Mouse (Mus musculus): ENCODE results near the gene Ifi27l2a. TPM values are rescaled to one million over a fixed set of nuclear protein-coding genes. Genes with fewer than 3 reads are reported as not detected.

Gene Ifi27l2a
- polyA plus RNA-seq, 1 experiment from 2014 or later = 13.5 TPM

DNA sequence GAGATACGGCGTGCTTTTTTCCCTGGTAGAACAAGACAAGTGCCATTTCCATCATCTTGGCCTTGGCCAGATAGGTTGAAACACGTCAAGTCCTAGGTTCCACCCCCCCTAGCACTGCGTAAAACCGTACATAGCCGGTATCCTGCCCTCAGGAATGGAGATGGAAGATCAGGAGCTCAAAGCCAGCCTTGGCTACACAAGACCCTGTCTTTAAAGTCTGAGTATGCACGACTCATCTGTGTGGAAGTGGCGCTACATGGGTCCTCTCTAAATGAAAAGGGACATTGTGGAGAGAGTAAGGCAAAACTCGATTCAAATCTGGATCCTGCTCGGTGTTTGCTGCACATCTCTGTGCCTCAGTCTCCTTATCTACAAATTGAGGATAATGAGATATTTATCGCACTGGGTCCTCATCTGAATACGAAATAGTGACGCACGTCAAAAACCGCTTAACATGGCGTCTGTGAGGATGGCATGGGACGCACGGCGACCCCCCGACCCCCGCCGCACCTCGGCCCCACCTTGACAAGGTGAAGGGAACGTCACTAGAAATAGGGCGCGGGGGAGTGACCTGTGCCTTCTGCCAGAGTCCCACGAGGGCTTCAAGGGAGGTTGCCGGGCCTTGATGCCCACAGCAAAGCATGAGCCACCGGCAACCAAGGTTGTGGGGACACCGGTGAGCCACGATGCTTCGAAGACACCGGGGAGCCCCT is 18.3 kb downstream of the Ifi27l2a start:
- Histone ChIP-seq H3K9me3 (no peaks in the 10 kb centered on the region), H3K4me2 (peak overlapping the region; percentile 79), H3K27ac (0 out of 2 replicates have a peak overlapping the region, but pooled peaks have one; percentile 11), H3K9ac (peak overlapping the region; percentile 74), H3K36me3 (peaks cover 13% of the 10 kb centered on the region; the same call in 1 of the 2 replicates), H3K4me1 (peaks cover 30% of the 10 kb centered on the region), H3K4me3 (peak overlapping the region; percentile 80), H3K27me3 (no peaks in the 10 kb centered on the region)
- ATAC-seq (ENCODE audit: borderline replicate concordance, extremely low read depth, low FRiP score, low TSS enrichment) = no peak
- 10% methylated on average over 33 of the region's 33 CpGs for WGBS

DNA sequence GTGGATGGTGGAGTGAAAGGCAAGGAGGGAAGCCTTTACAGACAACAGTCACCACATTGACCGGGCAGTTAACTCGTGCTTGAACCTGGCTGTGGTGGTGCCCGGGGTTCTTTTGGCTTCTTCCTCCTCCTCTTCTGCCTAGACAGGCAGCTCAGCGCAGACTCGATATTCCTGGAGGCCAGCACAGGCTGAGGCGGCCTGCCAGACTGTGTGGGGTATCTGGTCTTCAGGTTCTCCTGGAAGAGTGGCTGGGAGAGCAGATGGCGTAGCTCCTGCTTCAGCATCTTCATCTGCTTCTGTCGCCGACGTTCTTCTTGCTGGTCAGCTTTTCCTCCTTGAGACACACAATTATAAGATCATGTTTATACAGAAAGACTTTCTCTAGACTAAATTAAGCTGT is 35.3 kb downstream of the Ifi27l2a start:
- no peak overlapping the region for H3K4me3 ChIP-seq
- H3K9ac ChIP-seq = no peak overlapping the region
- H3K4me2 ChIP-seq = no peak overlapping the region
- H3K27me3 ChIP-seq = no peaks in the 10 kb centered on the region
- H3K4me1 ChIP-seq = no peaks in the 10 kb centered on the region
- ATAC-seq (ENCODE audit: borderline replicate concordance, extremely low read depth, low FRiP score, low TSS enrichment) = no peak
- no peaks in the 10 kb centered on the region for H3K9me3 ChIP-seq
- H3K36me3 ChIP-seq = peaks cover 77% of the 10 kb centered on the region
- H3K27ac ChIP-seq = no peak overlapping the region
- WGBS = 89% methylated on average over 10 of the region's 10 CpGs

DNA sequence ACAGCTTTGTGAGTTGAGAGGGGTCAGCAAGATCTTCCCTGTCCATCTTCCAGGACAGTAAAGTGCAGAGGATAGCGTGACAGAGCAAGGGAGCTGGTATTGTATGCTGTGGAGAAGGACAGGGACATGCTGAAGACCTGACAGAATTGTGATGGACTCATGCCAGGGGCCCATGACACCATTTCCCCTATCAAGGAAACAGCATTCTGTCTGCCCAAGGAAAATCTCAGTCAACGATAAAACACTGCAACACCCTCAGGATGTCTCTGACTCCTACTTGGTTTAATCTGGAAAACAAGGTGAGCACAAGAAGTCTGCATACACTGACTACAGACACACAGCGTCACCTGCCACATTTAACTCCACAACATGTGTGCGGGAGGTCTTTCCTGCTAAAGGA is 35.8 kb downstream of the Ifi27l2a start, which contains the start of gene 9330161L09Rik:
Gene 9330161L09Rik, minus strand, starts transcription at position 101 of the 400 bp plus-strand sequence.
- Histone ChIP-seq H3K27me3 (no peaks in the 10 kb centered on the region), H3K4me2 (no peak within 1 kb of the TSS), H3K9ac (no peak within 1 kb of the TSS), H3K9me3 (no peaks in the 10 kb centered on the region), H3K4me1 (no peaks in the 10 kb centered on the region), H3K27ac (no peak within 1 kb of the TSS), H3K36me3 (peaks cover 73% of the 10 kb centered on the region), H3K4me3 (no peak within 1 kb of the TSS)
- ATAC-seq (ENCODE audit: borderline replicate concordance, extremely low read depth, low FRiP score, low TSS enrichment) = no peak
- WGBS = 90% methylated on average over 4 of the region's 4 CpGs

DNA sequence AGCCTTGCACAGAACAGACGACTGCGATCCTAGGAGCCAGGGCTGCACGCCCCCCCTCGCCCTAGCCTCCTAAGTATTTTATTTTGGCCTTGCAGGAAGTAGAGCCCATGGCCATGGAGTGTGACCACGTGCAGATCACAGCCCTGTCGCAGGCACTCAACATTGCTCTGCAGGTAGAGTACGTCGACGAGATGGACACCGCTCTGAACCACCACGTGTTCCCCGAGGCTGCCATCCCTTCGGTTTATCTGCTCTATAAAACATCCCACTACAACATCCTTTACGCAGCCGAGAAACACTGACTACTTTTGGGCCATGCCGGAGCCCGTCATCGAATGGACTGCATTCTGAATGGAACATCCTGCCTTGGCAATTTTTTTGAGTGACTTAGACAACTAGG is 39.3 kb downstream of the Ifi27l2a start:
- Histone ChIP-seq H3K9me3 (no peaks in the 10 kb centered on the region), H3K4me2 (no peak overlapping the region), H3K4me1 (no peaks in the 10 kb centered on the region), H3K27ac (no peak overlapping the region), H3K27me3 (no peaks in the 10 kb centered on the region), H3K9ac (no peak overlapping the region), H3K4me3 (no peak overlapping the region), H3K36me3 (peaks cover 43% of the 10 kb centered on the region)
- WGBS = 83% methylated on average over 18 of the region's 18 CpGs
- ATAC-seq (ENCODE audit: borderline replicate concordance, extremely low read depth, low FRiP score, low TSS enrichment) = no peak

DNA sequence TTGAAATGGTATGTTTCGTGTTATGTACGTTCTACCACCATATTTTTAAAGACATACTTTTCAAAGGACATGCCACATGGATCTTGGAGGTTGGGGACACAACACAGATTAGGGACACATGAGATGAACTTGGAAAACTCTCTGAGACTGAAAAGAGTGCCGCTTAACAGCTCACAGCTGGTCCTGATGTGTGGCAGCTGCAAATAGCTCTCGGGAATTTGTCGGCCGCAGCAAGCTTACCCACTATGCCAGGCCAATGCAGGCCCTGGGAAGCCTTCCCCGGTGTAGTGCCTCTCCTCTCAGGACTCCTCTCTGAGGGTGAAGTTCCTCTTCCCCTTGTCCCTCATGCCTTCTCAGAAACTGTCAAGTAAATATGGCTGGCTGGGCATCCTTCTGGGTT is 46.7 kb downstream of the Ifi27l2a start:
- Histone ChIP-seq H3K9me3 (no peaks in the 10 kb centered on the region), H3K4me2 (peak overlapping the region; percentile 20; the same call in 1 of the 2 replicates), H3K4me3 (no peak overlapping the region), H3K36me3 (no peaks in the 10 kb centered on the region), H3K27me3 (no peaks in the 10 kb centered on the region), H3K4me1 (peaks cover 14% of the 10 kb centered on the region; the same call in 1 of the 2 replicates), H3K27ac (peak overlapping the region; percentile 67; the same call in 1 of the 2 replicates), H3K9ac (no peak overlapping the region)
- 42% methylated on average over 7 of the region's 7 CpGs for WGBS
- no peak; the same call in 1 of the 2 replicates for ATAC-seq (ENCODE audit: borderline replicate concordance, extremely low read depth, low FRiP score, low TSS enrichment)

DNA sequence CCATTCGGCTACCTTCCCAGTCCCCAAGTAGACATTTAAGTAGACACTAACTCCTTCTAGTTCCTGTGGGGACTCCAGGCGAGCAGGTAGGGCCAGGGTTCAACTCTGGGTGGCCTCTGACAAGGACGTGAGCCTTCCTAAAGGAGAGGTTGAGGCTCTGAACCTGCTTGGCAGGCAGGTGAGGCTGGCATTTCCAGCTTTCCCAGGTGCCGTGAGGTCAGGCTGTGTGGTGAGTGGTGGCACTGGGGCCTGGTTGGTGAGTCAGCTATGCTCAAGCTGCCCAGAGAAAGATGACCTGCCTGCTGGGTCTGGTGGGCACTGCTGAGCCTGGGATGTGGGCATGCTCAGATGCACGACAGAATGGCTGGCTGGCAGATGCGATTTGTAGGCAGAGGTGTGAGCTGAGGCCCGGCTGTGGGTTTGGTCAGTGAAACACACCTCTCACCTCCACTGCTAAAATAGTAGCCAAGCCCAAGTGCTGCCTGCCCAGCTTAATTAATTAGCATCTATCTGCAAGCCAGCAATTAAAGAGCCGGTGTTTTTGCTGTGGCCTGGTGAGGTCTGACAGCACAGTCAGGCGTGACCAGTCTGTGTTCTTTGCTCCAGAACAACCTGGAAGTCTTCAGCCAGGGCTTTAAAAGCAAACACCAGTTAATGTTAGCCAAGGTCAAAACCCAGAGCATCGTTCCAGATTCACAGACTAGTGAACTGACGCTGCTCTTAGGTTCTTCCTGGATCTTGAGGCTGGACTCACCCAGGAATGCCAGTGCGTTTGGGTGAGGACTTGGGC is 47.8 kb downstream of the Ifi27l2a start:
- Histone ChIP-seq H3K27me3 (no peaks in the 10 kb centered on the region), H3K4me3 (no peak overlapping the region), H3K36me3 (no peaks in the 10 kb centered on the region), H3K4me2 (no peak overlapping the region), H3K9me3 (no peaks in the 10 kb centered on the region), H3K9ac (no peak overlapping the region), H3K4me1 (peaks cover 21% of the 10 kb centered on the region; the same call in 1 of the 2 replicates), H3K27ac (peak overlapping the region; percentile 41; the same call in 1 of the 2 replicates)
- ATAC-seq (ENCODE audit: borderline replicate concordance, extremely low read depth, low FRiP score, low TSS enrichment) = no peak
- 55% methylated on average over 12 of the region's 12 CpGs for WGBS

DNA sequence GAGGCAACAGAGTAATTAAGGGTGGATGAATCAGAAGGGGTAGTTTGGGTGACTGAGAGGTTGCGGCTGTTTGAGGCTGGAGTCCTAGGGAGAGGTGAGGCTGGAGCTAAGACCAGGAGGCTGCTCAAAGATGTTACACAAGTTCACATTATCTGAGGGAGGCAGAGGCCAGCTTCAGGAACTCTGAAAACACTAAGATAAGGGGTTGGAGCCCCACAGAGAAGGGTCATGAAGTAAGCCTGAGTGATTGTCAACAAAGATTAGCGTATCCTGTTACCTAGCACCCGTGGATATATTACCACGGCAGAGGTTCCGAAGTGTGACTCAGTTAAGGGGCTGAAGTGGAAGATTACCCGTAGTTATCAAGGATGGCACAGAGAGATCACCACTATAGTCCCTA is 50.0 kb downstream of the Ifi27l2a start:
- 33% methylated on average over 6 of the region's 6 CpGs for WGBS
- no peak for ATAC-seq (ENCODE audit: borderline replicate concordance, extremely low read depth, low FRiP score, low TSS enrichment)
- Histone ChIP-seq H3K9ac (no peak overlapping the region), H3K4me2 (no peak overlapping the region), H3K4me3 (no peak overlapping the region), H3K27ac (no peak overlapping the region), H3K4me1 (peaks cover 27% of the 10 kb centered on the region), H3K9me3 (no peaks in the 10 kb centered on the region), H3K27me3 (no peaks in the 10 kb centered on the region), H3K36me3 (no peaks in the 10 kb centered on the region)

Other genes with a start within 250 kb of the Ifi27l2a start
- 0.34 and 0.36 TPM in 2 replicates for gene Prima1, start 201.5 kb downstream of the Ifi27l2a start, polyA plus RNA-seq (2015; fragmentation: Nextera tagmentation; extraction: Ambion mirVana)
- 0.34 TPM in 1 of 2 replicates, not detected in the other for gene Fam181a, start 132.7 kb downstream of the Ifi27l2a start, polyA plus RNA-seq (2015; fragmentation: Nextera tagmentation; extraction: Ambion mirVana)
- 8.6 TPM in 2 replicates for gene Asb2, start 87.7 kb downstream of the Ifi27l2a start, polyA plus RNA-seq (2015; fragmentation: Nextera tagmentation; extraction: Ambion mirVana)
- gene Otub2, start 55.0 kb downstream of the Ifi27l2a start, polyA plus RNA-seq (2015; fragmentation: Nextera tagmentation; extraction: Ambion mirVana) = 8.8 TPM in 2 replicates
- gene 9330161L09Rik, start 35.9 kb downstream of the Ifi27l2a start, polyA plus RNA-seq (2015; fragmentation: Nextera tagmentation; extraction: Ambion mirVana) = 0.16 TPM in 1 of 2 replicates, not detected in the other
- gene Ddx24, start 17.9 kb downstream of the Ifi27l2a start, polyA plus RNA-seq (2015; fragmentation: Nextera tagmentation; extraction: Ambion mirVana) = 76.7 and 83.1 TPM in 2 replicates
- 45.6 and 51.1 TPM in 2 replicates for gene Ifi27, start 9.5 kb downstream of the Ifi27l2a start, polyA plus RNA-seq (2015; fragmentation: Nextera tagmentation; extraction: Ambion mirVana)
- not detected in 2 replicates for gene Ifi27l2b, start 13.5 kb upstream of the Ifi27l2a start, polyA plus RNA-seq (2015; fragmentation: Nextera tagmentation; extraction: Ambion mirVana)
- gene Ppp4r4, start 88.6 kb upstream of the Ifi27l2a start, polyA plus RNA-seq (2015; fragmentation: Nextera tagmentation; extraction: Ambion mirVana) = 1.3 and 2.2 TPM in 2 replicates
- gene Serpina10, start 187.8 kb upstream of the Ifi27l2a start, polyA plus RNA-seq (2015; fragmentation: Nextera tagmentation; extraction: Ambion mirVana) = 0.19 and 0.24 TPM in 2 replicates
- 1.4 and 10.7 TPM in 2 replicates for gene Serpina6, start 213.5 kb upstream of the Ifi27l2a start, polyA plus RNA-seq (2015; fragmentation: Nextera tagmentation; extraction: Ambion mirVana)
- gene Serpina16, start 232.5 kb upstream of the Ifi27l2a start, polyA plus RNA-seq (2015; fragmentation: Nextera tagmentation; extraction: Ambion mirVana) = not detected in 2 replicates